Mouse (Mus musculus) heart, adult 9 months (tissue): ENCODE results near the gene Olfr615.
"Not testable (repeated sequence)": the region's sequence is repeated elsewhere in the genome, so short reads cannot be mapped to it uniquely, and the experiment has no call there.

ENCODE experiments used
- DNase-seq, 2 experiments: peaks; one replicate each; pipeline ENCODE4 v3.0.0; 2022; ENCODE audit warnings: low spot score in 2 of 2

Gene Olfr615

GRCm38 (mm10) chr7:103555779-103556178 lies at the start of gene Olfr615:
Gene Olfr615 (plus strand): TSS chr7:103556079.
- no peak for DNase-seq

GRCm38 (mm10) chr7:103512022-103512421 lies 43.9 kb upstream of the Olfr615 start, which contains the start of gene Olfr610:
Gene Olfr610 (minus strand): TSS chr7:103512122.
- DNase-seq, result no peak

DNA sequence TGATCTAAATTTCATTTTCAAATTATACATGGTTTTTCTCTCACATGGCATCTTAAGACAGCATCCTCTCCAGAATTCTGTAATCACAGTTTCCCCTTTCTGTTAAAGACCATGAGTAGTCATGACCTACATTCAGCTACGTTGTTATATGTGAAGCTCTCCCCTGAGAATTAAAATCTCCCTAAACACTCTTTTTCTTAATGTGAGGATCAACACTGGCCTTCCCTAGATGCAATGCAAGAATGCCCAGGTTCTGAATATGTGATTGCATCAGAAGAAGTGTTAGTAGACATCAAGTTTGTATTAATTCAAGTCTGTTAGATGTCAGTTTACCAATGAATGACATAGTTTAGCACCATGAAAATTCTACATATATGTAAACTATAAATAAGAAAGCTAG lies 35.1 kb upstream of the Olfr615 start, which contains the start of gene Olfr611:
Gene Olfr611, minus strand, starts transcription at position 101 of the 400 bp plus-strand sequence.
- DNase-seq, result not testable (repeated sequence)

GRCm38 (mm10) chr7:103542617-103543016 lies 13.3 kb upstream of the Olfr615 start, which contains the start of gene Olfr612:
Gene Olfr612 (minus strand): TSS chr7:103542717.
- DNase-seq, result not testable (repeated sequence)

- no peak for DNase-seq
Observed at GRCm38 (mm10) chr7:103547774-103548173, 8.1 kb upstream of the Olfr615 start, which contains the start of gene Olfr613. Gene Olfr613 (plus strand): TSS chr7:103548074.

DNA sequence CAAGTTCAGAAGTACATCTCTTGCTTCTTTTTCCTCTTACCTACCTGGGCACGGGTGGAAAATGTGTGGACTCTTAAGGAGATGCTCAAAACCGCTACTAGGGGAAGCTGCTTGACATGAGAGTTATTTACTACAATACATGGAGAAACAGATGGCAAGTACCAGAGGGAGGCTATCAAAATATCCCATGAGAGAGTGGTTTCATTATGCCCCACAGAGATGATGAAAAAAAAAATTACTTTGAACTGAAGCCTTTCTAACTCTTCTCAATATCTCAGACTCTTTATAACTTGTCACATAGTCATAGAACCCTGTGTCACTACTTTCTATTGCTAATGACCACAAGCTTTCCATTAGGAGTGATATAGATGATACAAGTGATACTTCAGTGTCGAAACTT lies 13.2 kb downstream of the Olfr615 start, which contains the start of gene Olfr616:
Gene Olfr616, minus strand, starts transcription at position 101 of the 400 bp plus-strand sequence.
- no peak for DNase-seq

DNA sequence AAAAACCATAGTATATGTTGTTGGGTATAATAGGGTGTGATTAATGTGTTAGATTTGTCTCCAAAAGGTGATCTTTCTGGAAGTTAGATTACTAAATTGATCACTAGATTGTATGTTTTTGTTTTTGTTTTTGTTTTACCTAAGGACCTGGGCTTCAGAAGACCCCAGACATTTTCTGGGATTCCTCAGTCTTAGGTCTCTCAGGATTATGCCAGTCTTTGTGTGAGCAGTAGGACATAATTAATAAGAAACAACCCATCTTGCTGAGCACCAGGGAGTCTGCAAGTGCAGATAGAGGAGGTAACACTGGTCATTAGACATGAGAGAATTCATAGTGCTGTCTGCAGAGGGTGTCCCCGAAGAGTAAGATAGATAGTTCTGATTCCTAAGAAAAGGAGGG lies 16.9 kb downstream of the Olfr615 start, which contains the start of gene Olfr617:
Gene Olfr617, plus strand, starts transcription at position 301 of the 400 bp plus-strand sequence.
- no peak for DNase-seq

DNA sequence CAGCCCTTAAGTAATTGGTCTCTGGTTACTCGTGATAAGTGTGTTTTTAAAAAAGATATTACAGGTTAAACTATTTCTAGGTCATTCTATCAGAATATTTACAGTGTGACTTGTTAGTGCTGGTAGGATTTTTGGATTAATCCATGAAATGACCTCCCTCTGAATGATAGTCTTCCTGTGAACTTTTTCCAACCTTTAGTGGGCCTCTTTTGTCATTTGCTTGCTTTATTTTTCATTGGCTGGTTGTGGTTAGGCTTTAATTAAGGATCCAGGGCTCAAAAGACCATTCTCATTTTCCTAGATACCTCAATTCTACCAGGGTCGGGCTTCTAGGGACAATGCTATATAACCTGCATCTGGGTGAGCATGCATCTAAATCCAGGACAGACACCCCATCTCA lies 33.9 kb downstream of the Olfr615 start, which contains the start of gene Olfr618:
Gene Olfr618, plus strand, starts transcription at position 301 of the 400 bp plus-strand sequence.
- no peak for DNase-seq

DNA sequence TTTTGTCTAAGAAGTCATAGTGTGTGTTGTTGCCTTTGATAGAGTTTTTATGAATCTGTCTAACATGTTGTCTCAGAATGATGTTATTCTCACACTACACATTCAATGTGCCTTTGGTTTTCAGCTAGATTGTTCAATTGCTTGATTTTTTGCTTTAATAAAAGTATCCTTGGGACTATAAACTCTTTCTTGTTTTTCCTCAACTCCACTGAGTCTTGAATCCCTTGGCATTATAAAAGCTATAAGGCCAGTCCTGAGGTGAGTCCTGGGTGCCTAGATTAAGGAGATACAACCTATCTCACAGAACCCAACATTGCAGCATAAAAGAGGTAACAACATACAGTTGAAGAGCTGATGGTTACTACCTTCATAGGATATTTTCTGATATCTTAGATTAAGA lies 44.4 kb downstream of the Olfr615 start, which contains the start of gene Olfr619:
Gene Olfr619, plus strand, starts transcription at position 301 of the 400 bp plus-strand sequence.
- DNase-seq, result no peak

GRCm38 (mm10) chr7:103607425-103607824 lies 51.5 kb downstream of the Olfr615 start:
- DNase-seq, result no peak

DNA sequence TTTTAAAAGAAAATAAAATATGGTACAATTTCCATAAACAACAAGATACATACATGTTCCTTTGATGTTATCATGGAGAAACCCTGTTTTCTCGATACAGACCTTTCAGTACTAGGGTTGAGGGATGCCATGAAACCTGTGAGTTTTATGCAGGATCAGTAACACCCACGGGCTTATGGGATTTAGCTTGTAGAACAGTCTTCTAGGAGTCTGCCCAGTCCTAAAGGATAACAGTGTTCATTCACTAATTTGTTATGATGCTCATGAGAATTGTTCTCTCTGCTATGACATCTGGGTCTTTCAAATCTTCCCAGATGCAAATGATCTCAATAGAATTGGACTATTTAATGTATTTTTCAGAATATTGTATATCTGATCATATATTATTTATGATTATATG lies 56.6 kb downstream of the Olfr615 start, which contains the start of gene Olfr620:
Gene Olfr620, minus strand, starts transcription at position 101 of the 400 bp plus-strand sequence.
- DNase-seq, result no peak
